Mouse (Mus musculus) heart, embryonic 14.5 days (tissue): ENCODE results near the gene Rtn4ip1. TPM values are rescaled to one million over a fixed set of nuclear protein-coding genes. Genes with fewer than 3 reads are reported as not detected.

Source experiments
- ATAC-seq: fragments of 200-750 bp; cut with Nextera tagmentation; 2 replicates; pipeline ENCODE4 v1.8.0; 2017; ENCODE audit warnings: low read depth, moderate TSS enrichment; ENCODE audit not compliant: insufficient number of reproducible peaks, insufficient read depth, low FRiP score
- H3K27ac ChIP-seq, 2 experiments: fragments of 200-500 bp in 1 of 2; fragments of 300-500 bp in 1 of 2; sonication (generic) in 1 of 2; replicated peaks in 1 of 2; 2 replicates each; pipeline ENCODE4 v1.5.1; 2012 to 2014; ENCODE audit warnings: low read depth in 2 of 2, low read length in 2 of 2, control low read depth in 1 of 2, mild to moderate bottlenecking in 1 of 2, mixed read lengths in 1 of 2; ENCODE audit not compliant: control insufficient read depth in 1 of 2, insufficient read depth in 1 of 2
- H3K27me3 ChIP-seq: fragments of 300-500 bp; sonication (generic); 2 replicates; pipeline ENCODE4 v1.6.1; 2014; ENCODE audit warnings: mild to moderate bottlenecking, low read length, control low read depth; ENCODE audit not compliant: control insufficient read depth, insufficient read depth
- H3K36me3 ChIP-seq: fragments of 300-500 bp; sonication (generic); 2 replicates; pipeline ENCODE4 v1.6.1; 2014; ENCODE audit warnings: mild to moderate bottlenecking, control low read depth, low read length, mixed read lengths; ENCODE audit not compliant: control insufficient read depth, insufficient read depth
- H3K4me1 ChIP-seq, 2 experiments: fragments of 200-500 bp in 1 of 2; fragments of 300-500 bp in 1 of 2; sonication (generic) in 1 of 2; 2 replicates each; pipeline ENCODE4 v1.6.1; 2012 to 2014; ENCODE audit warnings: low read length in 2 of 2, control low read depth in 1 of 2, mixed read lengths in 1 of 2; ENCODE audit not compliant: control insufficient read depth in 2 of 2, insufficient read depth in 2 of 2
- H3K4me2 ChIP-seq: fragments of 300-500 bp; sonication (generic); 2 replicates; pipeline ENCODE4 v1.6.1; 2014; ENCODE audit warnings: mild to moderate bottlenecking, low read length
- H3K4me3 ChIP-seq, 2 experiments: fragments of 200-500 bp in 1 of 2; fragments of 300-500 bp in 1 of 2; sonication (generic) in 1 of 2; 2 replicates each; pipeline ENCODE4 v1.5.1; 2012 to 2014; ENCODE audit warnings: low read length in 2 of 2, mild to moderate bottlenecking in 2 of 2, control low read depth in 1 of 2, low read depth in 1 of 2, moderate library complexity in 1 of 2; ENCODE audit not compliant: control insufficient read depth in 1 of 2, insufficient read depth in 1 of 2
- H3K9ac ChIP-seq: fragments of 300-500 bp; sonication (generic); 2 replicates; pipeline ENCODE4 v1.6.1; 2014; ENCODE audit warnings: mild to moderate bottlenecking, low read length
- H3K9me3 ChIP-seq: fragments of 300-500 bp; sonication (generic); 2 replicates; pipeline ENCODE4 v1.6.1; 2016; ENCODE audit warnings: low read length, control low read depth; ENCODE audit not compliant: control insufficient read depth
- WGBS: fragments of 180-500 bp; shearing (Covaris S2); extraction: QIAGEN DNeasy Blood & Tissue Kit; methylation state at CpG from one replicate; pipeline ENCODE4 v1.1.7; 2014; 5-methylcytosine and 5-hydroxymethylcytosine counted together
- polyA plus RNA-seq: library from polyadenylated mRNA; unstranded; fragments of >200 nt; fragmentation: Nextera tagmentation; extraction: Ambion mirVana; gene quantifications from 2 replicates; pipeline ENCODE4 v1.2.1, GENCODE M21; 2014

Gene Rtn4ip1
- polyA plus RNA-seq, 1 experiment from 2014 or later, result 28.4 TPM

- no peak overlapping the region for H3K4me2 ChIP-seq
- WGBS, result 90% methylated on average over 16 of the region's 16 CpGs
- H3K36me3 ChIP-seq, result peaks cover 78% of the 10 kb centered on the region
- H3K4me1 ChIP-seq, result no peaks in the 10 kb centered on the region
- H3K27ac ChIP-seq, result no peak overlapping the region
- H3K9me3 ChIP-seq, result no peaks in the 10 kb centered on the region
- H3K4me3 ChIP-seq, result no peak overlapping the region
- H3K27me3 ChIP-seq, result no peaks in the 10 kb centered on the region
- no peak for ATAC-seq
- no peak overlapping the region for H3K9ac ChIP-seq
Measured at GRCm38 (mm10) chr10:43888976-43889375, 12.6 kb upstream of the Rtn4ip1 start.

- no peaks in the 10 kb centered on the region for H3K9me3 ChIP-seq
- WGBS, result 92% methylated on average over 4 of the region's 4 CpGs
- peaks cover 69% of the 10 kb centered on the region for H3K36me3 ChIP-seq
- H3K4me2 ChIP-seq, result no peak overlapping the region
- no peak overlapping the region for H3K4me3 ChIP-seq
- no peak overlapping the region for H3K27ac ChIP-seq
- H3K27me3 ChIP-seq, result no peaks in the 10 kb centered on the region
- H3K9ac ChIP-seq, result no peak overlapping the region
- no peak for ATAC-seq
- no peaks in the 10 kb centered on the region for H3K4me1 ChIP-seq
Measured at GRCm38 (mm10) chr10:43892971-43893370, 8.6 kb upstream of the Rtn4ip1 start.

GRCm38 (mm10) chr10:43896065-43896464 is 5.5 kb upstream of the Rtn4ip1 start:
- no peaks in the 10 kb centered on the region; a peak in 1 of 4 replicates for H3K4me1 ChIP-seq
- H3K9ac ChIP-seq, result no peak overlapping the region
- H3K4me2 ChIP-seq, result no peak overlapping the region
- WGBS, result 90% methylated on average over 8 of the region's 8 CpGs
- no peak overlapping the region for H3K27ac ChIP-seq
- H3K36me3 ChIP-seq, result peaks cover 52% of the 10 kb centered on the region
- H3K9me3 ChIP-seq, result no peaks in the 10 kb centered on the region
- H3K27me3 ChIP-seq, result no peaks in the 10 kb centered on the region
- no peak for ATAC-seq
- H3K4me3 ChIP-seq, result no peak overlapping the region

- WGBS, result 81% methylated on average over 7 of the region's 7 CpGs
- no peak for ATAC-seq
- no peak overlapping the region for H3K27ac ChIP-seq
- H3K4me3 ChIP-seq, result no peak overlapping the region
- no peaks in the 10 kb centered on the region for H3K9me3 ChIP-seq
- H3K4me1 ChIP-seq, result peaks cover 0 to 5% of the 10 kb centered on the region in 2 experiments; a peak in 3 of 4 replicates
- peaks cover 34% of the 10 kb centered on the region for H3K36me3 ChIP-seq
- no peak overlapping the region for H3K9ac ChIP-seq
- no peak overlapping the region for H3K4me2 ChIP-seq
- H3K27me3 ChIP-seq, result no peaks in the 10 kb centered on the region
Measured at GRCm38 (mm10) chr10:43898276-43898675, 3.3 kb upstream of the Rtn4ip1 start.

GRCm38 (mm10) chr10:43900883-43901570 is 580 bp upstream of the Rtn4ip1 start:
- Histone ChIP-seq H3K9ac (peak overlapping the region; percentile 88), H3K36me3 (peaks cover 8% of the 10 kb centered on the region; the same call in 1 of the 2 replicates), H3K4me1 (peaks cover 0 to 8% of the 10 kb centered on the region in 2 experiments; a peak in 3 of 4 replicates), H3K4me3 (peak overlapping the region; percentile 81 to 85), H3K27ac (peak overlapping the region; percentile 89), H3K27me3 (no peaks in the 10 kb centered on the region), H3K9me3 (no peaks in the 10 kb centered on the region), H3K4me2 (peak overlapping the region; percentile 84)
- WGBS, result 6% methylated on average over 27 of the region's 30 CpGs
- no peak; the same call in 1 of the 2 replicates for ATAC-seq

- ATAC-seq, result no peak
- Histone ChIP-seq H3K36me3 (no peaks in the 10 kb centered on the region), H3K9ac (no peak overlapping the region), H3K27me3 (no peaks in the 10 kb centered on the region), H3K4me3 (no peak overlapping the region), H3K9me3 (no peaks in the 10 kb centered on the region), H3K4me2 (no peak overlapping the region), H3K4me1 (peaks cover 0 to 8% of the 10 kb centered on the region in 2 experiments; a peak in 3 of 4 replicates), H3K27ac (no peak overlapping the region)
- WGBS, result 85% methylated on average over 1 of the region's 1 CpGs
Measured at GRCm38 (mm10) chr10:43904569-43904968, 3.0 kb downstream of the Rtn4ip1 start.

GRCm38 (mm10) chr10:43910032-43910872 is 8.6 kb downstream of the Rtn4ip1 start:
- 81% methylated on average over 12 of the region's 12 CpGs for WGBS
- H3K36me3 ChIP-seq, result peaks cover 14% of the 10 kb centered on the region
- ATAC-seq, result no peak

More at GRCm38 (mm10) chr10:43910032-43910872, 8.6 kb downstream of the Rtn4ip1 start:
- no peak overlapping the region for H3K9ac ChIP-seq
- no peaks in the 10 kb centered on the region for H3K9me3 ChIP-seq
- H3K4me1 ChIP-seq, result no peaks in the 10 kb centered on the region
- no peak overlapping the region for H3K27ac ChIP-seq
- H3K4me3 ChIP-seq, result no peak overlapping the region
- no peaks in the 10 kb centered on the region for H3K27me3 ChIP-seq
- no peak overlapping the region for H3K4me2 ChIP-seq
